Mouse (Mus musculus) retina, postnatal 7 days (tissue): ENCODE measurements at regions not wholly inside any gene's neighbourhood (a gene's known extent, or its start where the extent isn't known, plus 50 kb on each side); places are given as distances from the start of the nearest gene placed in this dataset.

Experiments used
- DNase-seq: peaks from one replicate; pipeline ENCODE4 v3.0.0-alpha.2; 2012; ENCODE audit warnings: low read depth, low spot score

- DNase-seq, result no peak
Observed at GRCm38 (mm10) chr10:95032760-95033716, 88.4 kb upstream of the Plxnc1 start.

- no peak for DNase-seq
Observed at GRCm38 (mm10) chr10:95031371-95031770, 86.7 kb upstream of the Plxnc1 start.

GRCm38 (mm10) chr10:95030801-95031200 lies 86.2 kb upstream of the Plxnc1 start:
- DNase-seq, result no peak

- no peak for DNase-seq
Observed at GRCm38 (mm10) chr10:95029554-95029953, 84.9 kb upstream of the Plxnc1 start.

GRCm38 (mm10) chr10:95025569-95026327 lies 81.1 kb upstream of the Plxnc1 start:
- DNase-seq, result no peak

GRCm38 (mm10) chr10:95021209-95021608 lies 76.6 kb upstream of the Plxnc1 start:
- DNase-seq, result no peak

GRCm38 (mm10) chr10:95016896-95017295 lies 72.3 kb upstream of the Plxnc1 start:
- DNase-seq, result no peak

- DNase-seq, result no peak
Observed at GRCm38 (mm10) chr10:95015298-95015951, 70.8 kb upstream of the Plxnc1 start.

- DNase-seq, result no peak
Observed at GRCm38 (mm10) chr10:95013946-95014345, 69.3 kb upstream of the Plxnc1 start.

GRCm38 (mm10) chr10:95013213-95013915 lies 68.7 kb upstream of the Plxnc1 start:
- DNase-seq, result no peak

- no peak for DNase-seq
Observed at GRCm38 (mm10) chr10:95010333-95010732, 65.7 kb upstream of the Plxnc1 start.

- no peak for DNase-seq
Observed at GRCm38 (mm10) chr10:95009081-95009480, 64.4 kb upstream of the Plxnc1 start.

- DNase-seq, result no peak
Observed at GRCm38 (mm10) chr10:95004065-95004763, 59.6 kb upstream of the Plxnc1 start.

- no peak for DNase-seq
Observed at GRCm38 (mm10) chr10:95003621-95004020, 59.0 kb upstream of the Plxnc1 start.

GRCm38 (mm10) chr10:95001650-95002049 lies 57.0 kb upstream of the Plxnc1 start:
- DNase-seq, result no peak

GRCm38 (mm10) chr10:94999716-95000115 lies 55.1 kb upstream of the Plxnc1 start:
- no peak for DNase-seq
